Mouse (Mus musculus) left cerebral cortex, adult 2 months (tissue): Measurements from ENCODE around the gene Pgpep1l. TPM values are rescaled to one million over a fixed set of nuclear protein-coding genes. Genes with fewer than 3 reads are reported as not detected.

Experiments
- DNase-seq, 2 experiments: peaks; one replicate each; pipeline ENCODE4 v3.0.0; 2021 to 2022; ENCODE audit warnings: low spot score in 2 of 2, mixed read lengths in 1 of 2; ENCODE audit errors: extremely low spot score in 1 of 2
- H3K27ac ChIP-seq: fragments of 200-600 bp; 2 replicates; pipeline ENCODE4 v1.8.1; 2022
- H3K4me3 ChIP-seq: fragments of 200-600 bp; 2 replicates; pipeline ENCODE4 v1.8.1; 2022
- CTCF ChIP-seq: fragments of 200-600 bp; IDR thresholded peaks from 2 replicates; pipeline ENCODE4 v1.8.1; 2022; ENCODE audit warnings: antibody characterized with exemption, mild to moderate bottlenecking, moderate library complexity
- intact Hi-C: fragments of 180-260 bp; cut with DNase I; formaldehyde crosslinking; loops from one replicate; pipeline ENCODE4 v1.15.1; 2025
- total RNA-seq, 2 experiments: library from RNA; stranded (reverse); gene quantifications; 2 replicates each; pipeline ENCODE4 v1.2.3; 2021

Gene Pgpep1l
- total RNA-seq, 2 experiments from 2014 or later, result 1.9 to 3.1 TPM

DNA sequence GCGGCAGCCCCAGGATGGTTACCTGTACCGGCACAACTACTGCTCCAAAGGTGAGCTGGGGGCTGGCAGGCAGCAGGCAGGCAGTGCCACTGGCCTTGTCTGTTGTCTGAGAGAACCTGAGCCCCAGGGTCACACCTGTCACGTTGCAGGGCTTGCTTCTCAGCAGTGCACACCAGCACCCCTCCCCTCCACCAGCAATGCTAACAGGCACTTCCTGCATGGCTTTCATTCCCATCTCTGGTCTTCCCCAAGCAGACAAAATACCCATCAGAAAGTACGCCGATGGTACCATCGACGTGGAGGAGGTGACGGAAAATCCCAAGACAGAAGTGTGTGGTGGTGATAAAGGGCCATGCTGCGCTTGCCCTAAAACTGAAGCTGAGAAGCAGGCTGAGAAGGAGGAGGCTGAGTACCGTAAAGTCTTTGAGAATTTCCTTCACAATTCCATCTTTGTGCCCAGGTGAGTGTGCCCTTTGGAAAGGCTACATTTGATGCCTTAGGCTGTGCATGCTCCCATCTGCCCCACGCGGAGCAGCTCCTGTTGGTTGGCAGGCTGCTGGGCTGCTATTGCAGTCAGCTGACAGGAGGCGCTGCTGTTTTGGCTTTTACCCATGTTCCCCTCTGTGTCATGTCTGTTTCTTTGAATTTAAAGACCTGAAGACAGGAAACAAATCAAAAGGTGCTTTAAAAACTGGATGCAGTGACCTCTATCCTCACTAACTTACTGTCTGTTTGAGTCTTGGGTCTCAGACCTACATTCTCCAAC, 74.2 kb downstream of the Pgpep1l start:
- H3K4me3 ChIP-seq, result no peak overlapping the region
- intact Hi-C loops, result no loop called here
- TF ChIP-seq CTCF, result no peak
- no peak for DNase-seq
- no peak overlapping the region for H3K27ac ChIP-seq

- TF ChIP-seq CTCF, result no peak
- no peak for DNase-seq
- H3K4me3 ChIP-seq, result no peak overlapping the region
- intact Hi-C loops, result no loop called here
- H3K27ac ChIP-seq, result no peak overlapping the region
These were observed 74.8 kb downstream of the Pgpep1l start for GRCm38 (mm10) chr7:68189211-68189610.

Other genes with a start within 250 kb of the Pgpep1l start
- gene Fam169b, start 9.6 kb upstream of the Pgpep1l start, total RNA-seq, result 1 to 10 TPM in 1 of 2 experiments, under 1 TPM in 1; 0.63 to 1.4 TPM